Mouse (Mus musculus) testis, adult 2 months (tissue): Measurements from ENCODE around the gene Plekhg5.
A peak's percentile ranks its signal among the peaks of the same experiment; 100 is the strongest.

ENCODE experiments used
- CTCF ChIP-seq: fragments of 200-500 bp; IDR thresholded peaks from 2 replicates; pipeline ENCODE4 v1.5.1; 2012; ENCODE audit warnings: low read depth, mild to moderate bottlenecking, inconsistent platforms, low read length, moderate library complexity; ENCODE audit not compliant: control insufficient read depth, insufficient read depth, insufficient replicate concordance
- POLR2A ChIP-seq: fragments of 200-500 bp; IDR thresholded peaks from 2 replicates; pipeline ENCODE4 v1.6.1; 2012; ENCODE audit warnings: low read depth, mild to moderate bottlenecking, inconsistent platforms, low read length, moderate library complexity; ENCODE audit not compliant: control insufficient read depth

DNA sequence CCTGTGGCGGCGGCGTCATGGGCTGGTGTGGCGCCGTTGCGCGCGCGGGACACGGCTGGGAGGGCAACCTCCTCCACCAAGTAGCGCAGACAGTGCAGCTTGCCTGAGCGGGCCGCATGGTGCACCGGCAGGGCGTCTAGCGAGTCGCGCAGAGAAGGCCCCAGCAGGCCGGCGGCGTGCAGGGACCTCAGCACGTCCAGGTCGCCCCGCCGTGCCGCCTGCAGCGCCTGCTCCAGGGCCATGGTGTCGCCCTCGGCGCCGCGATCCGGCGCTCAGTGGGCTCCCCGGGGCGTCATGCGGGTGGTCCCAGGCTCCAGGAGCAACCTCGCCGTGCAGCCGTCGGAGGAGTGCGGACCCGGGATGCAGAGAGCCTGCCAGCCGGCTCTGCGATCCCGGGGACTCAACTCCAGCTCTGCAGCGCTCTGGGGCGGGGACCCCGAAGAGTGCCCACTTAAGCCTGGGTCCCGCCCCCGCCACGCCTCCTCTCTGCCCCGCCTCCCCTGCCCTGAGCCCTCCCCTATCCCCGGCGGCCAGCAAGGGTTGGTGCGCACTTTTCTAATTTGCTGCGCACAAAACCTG, 79.8 kb downstream of the Plekhg5 start, which contains the start of gene Espn:
- TF ChIP-seq CTCF (no peak), POLR2A (peak; percentile 44; the same call in 1 of the 2 replicates)
